Mouse (Mus musculus) lung, postnatal 0 days (tissue): Measurements from ENCODE around the gene Gm9903. TPM values are rescaled to one million over a fixed set of nuclear protein-coding genes. Genes with fewer than 3 reads are reported as not detected.
A peak's percentile ranks its signal among the peaks of the same experiment; 100 is the strongest.

Experiments
- ATAC-seq: fragments of 200-750 bp; cut with Nextera tagmentation; 2 replicates; pipeline ENCODE4 v1.8.0; 2017; ENCODE audit warnings: moderate library complexity
- DNase-seq: peaks from one replicate; pipeline ENCODE4 v3.0.0-alpha.2; 2016; ENCODE audit warnings: low spot score
- H3K27ac ChIP-seq: fragments of 300-500 bp; sonication (generic); 2 replicates; pipeline ENCODE4 v1.5.1; 2014; ENCODE audit warnings: antibody characterized with exemption, mild to moderate bottlenecking, low read length, mixed read lengths
- H3K27me3 ChIP-seq: fragments of 300-500 bp; sonication (generic); replicated peaks from 2 replicates; pipeline ENCODE4 v1.6.1; 2014; ENCODE audit warnings: low read length, mixed read lengths; ENCODE audit not compliant: insufficient read depth
- H3K36me3 ChIP-seq: fragments of 300-500 bp; sonication (generic); 2 replicates; pipeline ENCODE4 v1.6.1; 2014; ENCODE audit warnings: low read length, mixed read lengths; ENCODE audit not compliant: insufficient read depth
- H3K4me1 ChIP-seq: fragments of 300-500 bp; sonication (generic); 2 replicates; pipeline ENCODE4 v1.6.1; 2014; ENCODE audit warnings: antibody characterized with exemption, low read depth, low read length, mixed read lengths; ENCODE audit not compliant: insufficient read depth
- H3K4me2 ChIP-seq: fragments of 300-500 bp; sonication (generic); replicated peaks from 2 replicates; pipeline ENCODE4 v1.6.1; 2014; ENCODE audit warnings: low read depth, mild to moderate bottlenecking, low read length, moderate library complexity, mixed read lengths
- H3K4me3 ChIP-seq: fragments of 300-500 bp; sonication (generic); 2 replicates; pipeline ENCODE4 v1.5.1; 2014; ENCODE audit warnings: low read depth, low read length
- H3K9ac ChIP-seq: fragments of 300-500 bp; sonication (generic); replicated peaks from 2 replicates; pipeline ENCODE4 v1.6.1; 2014; ENCODE audit warnings: low read depth, mild to moderate bottlenecking
- H3K9me3 ChIP-seq: fragments of 300-500 bp; sonication (generic); 2 replicates; pipeline ENCODE4 v1.6.1; 2016; ENCODE audit warnings: low read length, mixed read lengths
- CTCF ChIP-seq: IDR thresholded peaks from 2 replicates; pipeline ENCODE4 v1.5.1; 2016; ENCODE audit warnings: antibody characterized with exemption, mild to moderate bottlenecking
- EP300 ChIP-seq: IDR thresholded peaks from 2 replicates; pipeline ENCODE4 v1.6.1; 2016; ENCODE audit warnings: antibody characterized with exemption, mild to moderate bottlenecking, control low read depth
- WGBS: fragments of 180-500 bp; shearing (Covaris S2); extraction: QIAGEN DNeasy Blood & Tissue Kit; methylation state at CpG from one replicate; pipeline ENCODE4 v1.1.7; 2014; 5-methylcytosine and 5-hydroxymethylcytosine counted together
- polyA plus RNA-seq: library from polyadenylated mRNA; unstranded; fragments of >200 nt; fragmentation: Nextera tagmentation; extraction: Ambion mirVana; gene quantifications from 2 replicates; pipeline ENCODE4 v1.2.1, GENCODE M21; 2015

Gene Gm9903
- 0.37 and 0.41 TPM in 2 replicates for polyA plus RNA-seq

DNA sequence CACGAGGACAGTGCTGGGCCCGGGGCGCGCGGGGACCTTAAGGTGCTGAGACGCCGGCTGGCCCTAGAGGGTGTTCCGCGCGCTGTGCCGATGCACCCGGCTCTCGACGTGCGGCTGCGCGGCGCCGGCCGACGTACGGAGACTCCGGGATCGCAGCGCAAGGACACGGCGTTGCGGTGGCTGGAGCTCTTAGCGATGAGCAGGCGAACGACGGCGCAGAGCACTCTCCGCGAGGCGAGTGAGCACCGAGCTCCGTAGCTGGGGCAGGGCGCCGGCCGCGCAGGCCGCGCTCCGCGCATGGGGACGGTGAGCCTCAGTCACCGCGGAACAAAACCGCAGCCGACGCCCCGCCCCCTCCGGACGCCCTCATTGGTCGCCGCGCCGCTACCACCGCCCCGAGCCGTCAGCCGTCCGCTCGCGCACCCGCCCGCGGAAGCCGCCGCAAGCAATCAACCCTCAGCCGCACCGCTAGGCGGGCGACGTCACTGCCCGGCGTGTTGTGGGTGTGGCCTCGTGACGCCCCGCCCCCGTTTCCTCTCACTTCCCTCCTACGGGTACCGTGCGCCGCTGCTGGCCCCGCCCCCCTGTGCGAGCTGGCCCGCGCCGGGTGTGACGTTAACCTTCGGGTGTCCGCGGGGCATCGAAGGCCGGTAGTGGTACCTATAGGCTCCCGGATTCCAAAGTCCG, at the start of gene Gm9903, which contains the start of gene Fam53a:
Gene Gm9903, plus strand, starts transcription at position 625 of the 687 bp plus-strand sequence.
Gene Fam53a, minus strand, starts transcription at position 335 of the 687 bp plus-strand sequence.
- DNase-seq (peak; percentile 98), ATAC-seq (peak; percentile 98)
- TF ChIP-seq CTCF (peak; percentile 39), EP300 (no peak)
- H3K36me3 ChIP-seq = no peaks in the 10 kb centered on the region
- peak within 1 kb of the TSS; percentile 80 for H3K4me3 ChIP-seq
- H3K4me2 ChIP-seq = peak within 1 kb of the TSS; percentile 91
- H3K4me1 ChIP-seq = peaks cover 8% of the 10 kb centered on the region; the same call in 1 of the 2 replicates
- 2% methylated on average over 93 of the region's 99 CpGs for WGBS
- no peaks in the 10 kb centered on the region for H3K27me3 ChIP-seq
- peak within 1 kb of the TSS; percentile 79 for H3K9ac ChIP-seq
- no peaks in the 10 kb centered on the region for H3K9me3 ChIP-seq
- peak within 1 kb of the TSS; percentile 93 for H3K27ac ChIP-seq

GRCm38 (mm10) chr5:33580336-33580735, 49.4 kb upstream of the Gm9903 start:
- DNase-seq = no peak
- no peak overlapping the region for H3K4me3 ChIP-seq
- TF ChIP-seq EP300 (no peak), CTCF (no peak)

GRCm38 (mm10) chr5:33587498-33588058, 42.1 kb upstream of the Gm9903 start:
- H3K36me3 ChIP-seq = no peaks in the 10 kb centered on the region
- 66% methylated on average over 18 of the region's 18 CpGs for whole genome bisulfite sequencing
- no peak overlapping the region for H3K9ac ChIP-seq
- H3K4me2 ChIP-seq = no peak overlapping the region
- no peaks in the 10 kb centered on the region for H3K9me3 ChIP-seq
- no peak for TF ChIP-seq EP300
- TF ChIP-seq CTCF = no peak
- H3K4me3 ChIP-seq = no peak overlapping the region
- ATAC-seq (no peak), DNase-seq (no peak)
- H3K27ac ChIP-seq = no peak overlapping the region
- H3K4me1 ChIP-seq = no peaks in the 10 kb centered on the region
- no peaks in the 10 kb centered on the region for H3K27me3 ChIP-seq

More at GRCm38 (mm10) chr5:33580336-33580735, 49.4 kb upstream of the Gm9903 start:
- Histone ChIP-seq H3K4me2 (no peak overlapping the region), H3K27me3 (no peaks in the 10 kb centered on the region), H3K9ac (no peak overlapping the region), H3K27ac (no peak overlapping the region), H3K4me1 (no peaks in the 10 kb centered on the region), H3K9me3 (no peaks in the 10 kb centered on the region), H3K36me3 (no peaks in the 10 kb centered on the region)
- ATAC-seq = no peak
- 57% methylated on average over 1 of the region's 1 CpGs for WGBS

GRCm38 (mm10) chr5:33588066-33588465, 41.7 kb upstream of the Gm9903 start:
- TF ChIP-seq CTCF = no peak
- no peak for TF ChIP-seq EP300
- Histone ChIP-seq H3K27ac (no peak overlapping the region), H3K9ac (no peak overlapping the region), H3K36me3 (no peaks in the 10 kb centered on the region), H3K4me1 (no peaks in the 10 kb centered on the region), H3K4me2 (no peak overlapping the region), H3K27me3 (no peaks in the 10 kb centered on the region), H3K9me3 (no peaks in the 10 kb centered on the region), H3K4me3 (no peak overlapping the region)
- WGBS = 54% methylated on average over 3 of the region's 3 CpGs
- ATAC-seq (no peak), DNase-seq (no peak)

- no peak overlapping the region for H3K4me2 ChIP-seq
- no peaks in the 10 kb centered on the region for H3K27me3 ChIP-seq
- no peak overlapping the region for H3K9ac ChIP-seq
- TF ChIP-seq EP300 (no peak), CTCF (peak; percentile 96)
- no peak overlapping the region for H3K4me3 ChIP-seq
- ATAC-seq = no peak; the same call in 1 of the 2 replicates
- WGBS = 63% methylated on average over 5 of the region's 5 CpGs
- DNase-seq = peak; percentile 80
- no peaks in the 10 kb centered on the region for H3K9me3 ChIP-seq
- H3K36me3 ChIP-seq = no peaks in the 10 kb centered on the region
- H3K4me1 ChIP-seq = no peaks in the 10 kb centered on the region
- H3K27ac ChIP-seq = no peak overlapping the region
Measured at GRCm38 (mm10) chr5:33589221-33589888, 40.4 kb upstream of the Gm9903 start.

DNA sequence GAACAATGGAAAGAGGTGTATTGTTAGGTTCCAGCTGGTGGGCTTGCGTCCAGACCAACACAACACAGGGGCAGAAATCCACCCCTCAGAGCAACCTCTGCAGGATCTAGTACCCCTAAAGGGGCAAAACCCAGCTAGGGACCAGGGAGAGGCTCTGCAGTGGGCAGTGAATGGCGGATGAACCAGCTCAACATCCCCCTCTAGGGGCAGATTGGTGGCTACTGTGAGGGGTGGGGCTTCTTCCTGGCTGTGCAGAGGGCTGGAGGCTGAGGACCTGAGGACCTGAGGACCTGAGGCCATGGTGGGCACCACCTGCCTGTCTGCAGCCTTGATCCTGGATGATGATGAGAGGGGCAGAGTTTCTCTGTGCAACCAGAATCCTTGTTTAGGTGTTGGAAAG, 36.1 kb upstream of the Gm9903 start:
- H3K4me1 ChIP-seq = no peaks in the 10 kb centered on the region
- H3K27ac ChIP-seq = no peak overlapping the region
- WGBS = 30% methylated on average over 2 of the region's 2 CpGs
- H3K27me3 ChIP-seq = no peaks in the 10 kb centered on the region
- H3K9ac ChIP-seq = no peak overlapping the region
- no peak for DNase-seq
- no peak overlapping the region for H3K4me2 ChIP-seq
- H3K9me3 ChIP-seq = no peaks in the 10 kb centered on the region
- no peaks in the 10 kb centered on the region for H3K36me3 ChIP-seq
- H3K4me3 ChIP-seq = no peak overlapping the region
- no peak for ATAC-seq
- no peak for TF ChIP-seq EP300
- peak; percentile 48 for TF ChIP-seq CTCF
